In genomic region chr11:76944839-76945238, GRCm38 (mm10) we compare ENCODE assay signal across 8 mouse cellular contexts. TPM values are rescaled to one million over a fixed set of nuclear protein-coding genes. Genes with fewer than 3 reads are reported as not detected.
A peak's percentile ranks its signal among the peaks of the same experiment; 100 is the strongest.
DNase-seq lines count a peak whose midpoint lies in the region; ATAC-seq and TF ChIP-seq lines count a peak whose summit lies in the region.

No protein-coding gene starts in this region.

- H3K4me1 ChIP-seq in liver, adult 2 months (ENCODE audit: control insufficient read depth, insufficient read depth, low read length) = peaks cover 6% of the 10 kb centered on the region; the same call in 1 of the 2 replicates
- peaks cover 8% of the 10 kb centered on the region for H3K4me1 ChIP-seq in embryonic facial prominence, embryonic 15.5 days
- H3K4me1 ChIP-seq in limb, embryonic 10.5 days = peaks cover 15% of the 10 kb centered on the region
- H3K4me1 ChIP-seq in neural tube, embryonic 15.5 days = peaks cover 21% of the 10 kb centered on the region

- DNase-seq in liver, adult 2 months (ENCODE audit: extremely low read depth, low read depth, low spot score) = no peak
- no peak for DNase-seq in liver
- no peak for DNase-seq in limb, embryonic 10.5 days (ENCODE audit: low spot score)
- no peak for DNase-seq in frontal cortex, postnatal 36 days (ENCODE audit: low spot score in 2 of 2)
- no peak for DNase-seq in urinary bladder, adult 2 months (ENCODE audit: low spot score)
- no peak for DNase-seq in cerebellum, adult 9-10 months

- H3K9me3 ChIP-seq in embryonic facial prominence, embryonic 15.5 days (replicated peaks) = no peaks in the 10 kb centered on the region
- H3K9me3 ChIP-seq in limb, embryonic 10.5 days (replicated peaks) = no peaks in the 10 kb centered on the region
- no peaks in the 10 kb centered on the region for H3K9me3 ChIP-seq in neural tube, embryonic 15.5 days (replicated peaks)

- no peak overlapping the region; the same call in 1 of the 2 replicates for H3K9ac ChIP-seq in liver, adult 2 months (ENCODE audit: low read depth, low read length)
- H3K9ac ChIP-seq in embryonic facial prominence, embryonic 15.5 days = peak overlapping the region; percentile 62; the same call in 1 of the 2 replicates
- peak overlapping the region; percentile 87; the same call in 1 of the 2 replicates for H3K9ac ChIP-seq in neural tube, embryonic 15.5 days (replicated peaks)

- ATAC-seq in embryonic facial prominence, embryonic 15.5 days (ENCODE audit: insufficient number of reproducible peaks, low FRiP score, low TSS enrichment, low read depth) = no peak
- no peak for ATAC-seq in neural tube, embryonic 15.5 days (ENCODE audit: low FRiP score)

- WGBS in liver, adult 2 months = 74% methylated on average over 6 of the region's 6 CpGs
- WGBS in embryonic facial prominence, embryonic 15.5 days = 65% methylated on average over 6 of the region's 6 CpGs
- 75% methylated on average over 6 of the region's 6 CpGs for WGBS in limb, embryonic 10.5 days
- WGBS in neural tube, embryonic 15.5 days = 71% methylated on average over 6 of the region's 6 CpGs

- TF ChIP-seq CTCF in liver, adult 2 months (IDR thresholded peaks at IDR 0.05; ENCODE audit: low read depth, low read length) = no peak

- H3K4me3 ChIP-seq in liver, adult 2 months (ENCODE audit: insufficient read depth, low read depth, low read length) = peak overlapping the region; percentile 79; the same call in 1 of the 2 replicates
- H3K4me3 ChIP-seq in embryonic facial prominence, embryonic 15.5 days (replicated peaks) = peak overlapping the region; percentile 63
- H3K4me3 ChIP-seq in limb, embryonic 10.5 days = peak overlapping the region; percentile 88
- peak overlapping the region; percentile 73 for H3K4me3 ChIP-seq in neural tube, embryonic 15.5 days (replicated peaks)

- H3K27ac ChIP-seq in liver, adult 2 months (replicated peaks; ENCODE audit: insufficient read depth, low read depth, low read length) = no peak overlapping the region; the same call in 1 of the 2 replicates
- peak overlapping the region; percentile 93 for H3K27ac ChIP-seq in embryonic facial prominence, embryonic 15.5 days (replicated peaks)
- peak overlapping the region; percentile 96 for H3K27ac ChIP-seq in limb, embryonic 10.5 days
- H3K27ac ChIP-seq in neural tube, embryonic 15.5 days (replicated peaks) = peak overlapping the region; percentile 86

- H3K36me3 ChIP-seq in liver, adult 2 months (ENCODE audit: control insufficient read depth, insufficient read depth, low read length) = peaks cover 2% of the 10 kb centered on the region; the same call in 1 of the 2 replicates
- peaks cover 13% of the 10 kb centered on the region; the same call in 1 of the 2 replicates for H3K36me3 ChIP-seq in embryonic facial prominence, embryonic 15.5 days
- H3K36me3 ChIP-seq in limb, embryonic 10.5 days = peaks cover 20% of the 10 kb centered on the region
- H3K36me3 ChIP-seq in neural tube, embryonic 15.5 days = 0 out of 2 replicates have a peak, but pooled peaks cover 8% of the 10 kb centered on the region

- peaks cover 3% of the 10 kb centered on the region; the same call in 1 of the 2 replicates for H3K79me2 ChIP-seq in liver, adult 2 months (ENCODE audit: control insufficient read depth, insufficient read depth, low read length)

- no peak for TF ChIP-seq POLR2A in liver, adult 2 months (IDR thresholded peaks at IDR 0.05; ENCODE audit: extremely low read depth, insufficient read depth, low read length)

- no peaks in the 10 kb centered on the region for H3K27me3 ChIP-seq in liver, adult 2 months (ENCODE audit: control insufficient read depth, insufficient read depth, low read length)
- no peaks in the 10 kb centered on the region for H3K27me3 ChIP-seq in embryonic facial prominence, embryonic 15.5 days
- H3K27me3 ChIP-seq in limb, embryonic 10.5 days (ENCODE audit: low read depth, poor library complexity, severe bottlenecking) = no peaks in the 10 kb centered on the region
- no peaks in the 10 kb centered on the region for H3K27me3 ChIP-seq in neural tube, embryonic 15.5 days (replicated peaks)

- peak overlapping the region; percentile 75 for H3K4me2 ChIP-seq in embryonic facial prominence, embryonic 15.5 days (replicated peaks)
- H3K4me2 ChIP-seq in neural tube, embryonic 15.5 days = peak overlapping the region; percentile 82

RNA-seq across cellular contexts. Expression of gene Blmh, which starts 20.2 kb away (rescaled TPM):
- total RNA-seq in liver, adult 2 months (2014; rRNA removed) = 43.6 and 45.8 TPM in 2 replicates
- polyA plus RNA-seq in liver, adult 2 months (2012; rRNA removed) = 8.6 and 10.3 TPM in 2 replicates
- 170 and 171 TPM in 2 replicates for polyA plus RNA-seq in embryonic facial prominence, embryonic 15.5 days (2015; fragmentation: Nextera tagmentation; extraction: Ambion mirVana)
- 200 and 201 TPM in 2 replicates for polyA plus RNA-seq in limb, embryonic 10.5 days (2016; fragmentation: Nextera tagmentation; extraction: Ambion mirVana)
- polyA plus RNA-seq in neural tube, embryonic 15.5 days (2015; fragmentation: Nextera tagmentation; extraction: Ambion mirVana) = 133 and 138 TPM in 2 replicates
- 25.8 and 34.6 TPM in 2 replicates for polyA plus RNA-seq in urinary bladder, adult 2 months (2012; rRNA removed)

RNA-seq across cellular contexts. Expression of gene Tmigd1, which starts 42.9 kb away (rescaled TPM):
- total RNA-seq in liver, adult 2 months (2014; rRNA removed) = not detected in 2 replicates
- polyA plus RNA-seq in liver, adult 2 months (2012; rRNA removed) = not detected in 2 replicates
- 1.5 and 1.8 TPM in 2 replicates for polyA plus RNA-seq in embryonic facial prominence, embryonic 15.5 days (2015; fragmentation: Nextera tagmentation; extraction: Ambion mirVana)
- polyA plus RNA-seq in limb, embryonic 10.5 days (2016; fragmentation: Nextera tagmentation; extraction: Ambion mirVana) = 0.10 and 0.14 TPM in 2 replicates
- 0.18 TPM in 1 of 2 replicates, not detected in the other for polyA plus RNA-seq in neural tube, embryonic 15.5 days (2015; fragmentation: Nextera tagmentation; extraction: Ambion mirVana)
- polyA plus RNA-seq in urinary bladder, adult 2 months (2012; rRNA removed) = 0.74 and 0.93 TPM in 2 replicates

RNA-seq across cellular contexts. Expression of gene Slc6a4, which starts 53.6 kb away (rescaled TPM):
- total RNA-seq in liver, adult 2 months (2014; rRNA removed) = 0.20 and 0.37 TPM in 2 replicates
- polyA plus RNA-seq in liver, adult 2 months (2012; rRNA removed) = 0.13 and 0.26 TPM in 2 replicates
- 3.8 and 4.7 TPM in 2 replicates for polyA plus RNA-seq in embryonic facial prominence, embryonic 15.5 days (2015; fragmentation: Nextera tagmentation; extraction: Ambion mirVana)
- 0.11 and 0.43 TPM in 2 replicates for polyA plus RNA-seq in limb, embryonic 10.5 days (2016; fragmentation: Nextera tagmentation; extraction: Ambion mirVana)
- 1.6 and 3.0 TPM in 2 replicates for polyA plus RNA-seq in neural tube, embryonic 15.5 days (2015; fragmentation: Nextera tagmentation; extraction: Ambion mirVana)
- polyA plus RNA-seq in urinary bladder, adult 2 months (2012; rRNA removed) = 0.87 and 0.91 TPM in 2 replicates
